Mouse (Mus musculus) small intestine, adult 2 months (tissue): ENCODE measurements around the gene Wfdc21.

Experiments used
- CTCF ChIP-seq: fragments of 200-500 bp; IDR thresholded peaks from 2 replicates; pipeline ENCODE4 v1.5.1; 2012; ENCODE audit warnings: low read depth, mild to moderate bottlenecking, control low read depth, inconsistent platforms, low read length, moderate library complexity, mixed read lengths; ENCODE audit not compliant: insufficient replicate concordance, insufficient read length; ENCODE audit errors: extremely low read depth
- POLR2A ChIP-seq: fragments of 200-500 bp; IDR thresholded peaks from 2 replicates; pipeline ENCODE4 v1.6.1; 2012; ENCODE audit warnings: low read depth, mild to moderate bottlenecking, control low read depth, inconsistent platforms, low read length, moderate library complexity

GRCm38 (mm10) chr11:83734215-83734614, 12.5 kb upstream of the Wfdc21 start:
- TF ChIP-seq POLR2A = no peak
- TF ChIP-seq CTCF = no peak
